Mouse (Mus musculus): ENCODE results near the gene Fam19a1. TPM values are rescaled to one million over a fixed set of nuclear protein-coding genes. Genes with fewer than 3 reads are reported as not detected.

Gene Fam19a1
- polyA plus RNA-seq, 1 experiment from 2014 or later: 3.3 TPM

DNA sequence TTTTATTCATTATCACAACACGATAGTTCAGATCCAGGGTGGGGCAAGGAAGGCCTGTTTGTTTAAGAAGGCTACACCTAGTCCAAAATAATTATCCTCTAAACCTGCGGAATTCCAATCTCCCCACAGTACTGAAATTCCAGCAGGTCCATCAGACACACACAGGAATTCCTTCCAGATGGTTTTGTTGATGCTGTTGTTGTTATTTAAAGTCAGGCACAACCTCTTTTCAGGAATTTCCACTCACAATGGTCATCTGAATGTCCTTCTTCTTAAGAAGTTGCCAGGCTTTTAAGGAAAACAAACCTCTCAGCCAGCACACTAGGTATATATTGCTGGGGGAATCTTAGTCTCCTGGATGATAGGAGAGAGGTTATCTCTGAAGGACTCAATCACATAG lies 174.4 kb downstream of the Fam19a1 start:
- Histone ChIP-seq H3K9ac (replicated peaks; ENCODE audit: low read length) (no peak overlapping the region), H3K4me2 (replicated peaks; ENCODE audit: low read depth, low read length) (no peak overlapping the region), H3K9me3 (ENCODE audit: low read length) (no peaks in the 10 kb centered on the region), H3K4me1 (ENCODE audit: insufficient read depth, low read length) (no peaks in the 10 kb centered on the region), H3K27ac (ENCODE audit: low read length) (no peak overlapping the region), H3K36me3 (ENCODE audit: insufficient read depth, low read length) (no peaks in the 10 kb centered on the region), H3K27me3 (ENCODE audit: insufficient read depth, low read length) (no peaks in the 10 kb centered on the region), H3K4me3 (ENCODE audit: low read length) (no peak overlapping the region)
- WGBS: 71% methylated on average over 2 of the region's 2 CpGs
- no peak for ATAC-seq (ENCODE audit: low FRiP score, low TSS enrichment)

DNA sequence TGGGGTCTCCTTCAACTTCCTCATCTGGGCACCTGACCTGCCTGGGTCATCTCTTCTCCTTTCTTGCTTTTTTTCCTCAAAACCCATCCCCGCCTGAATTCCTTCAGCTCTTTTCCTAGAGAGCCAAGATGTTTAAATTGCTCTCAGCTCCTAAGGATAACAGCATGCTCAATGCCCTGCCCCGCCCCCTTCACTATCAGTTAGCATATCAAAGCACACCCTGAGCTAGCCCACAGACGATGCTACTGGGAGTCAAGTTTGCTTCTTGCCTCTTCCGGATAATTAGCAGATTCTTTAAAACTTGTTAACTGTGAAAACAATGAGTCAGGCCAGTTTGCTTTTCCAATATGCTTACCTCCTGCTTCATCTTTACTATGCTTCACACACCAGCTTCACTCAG lies 176.7 kb downstream of the Fam19a1 start:
- Histone ChIP-seq H3K27ac (ENCODE audit: low read length) (no peak overlapping the region), H3K9me3 (ENCODE audit: low read length) (no peaks in the 10 kb centered on the region), H3K4me1 (ENCODE audit: insufficient read depth, low read length) (no peaks in the 10 kb centered on the region), H3K27me3 (ENCODE audit: insufficient read depth, low read length) (no peaks in the 10 kb centered on the region), H3K36me3 (ENCODE audit: insufficient read depth, low read length) (no peaks in the 10 kb centered on the region), H3K4me3 (ENCODE audit: low read length) (no peak overlapping the region), H3K9ac (replicated peaks; ENCODE audit: low read length) (no peak overlapping the region), H3K4me2 (replicated peaks; ENCODE audit: low read depth, low read length) (no peak overlapping the region)
- 36% methylated on average over 4 of the region's 4 CpGs for WGBS
- ATAC-seq (ENCODE audit: low FRiP score, low TSS enrichment): no peak

- no peaks in the 10 kb centered on the region for H3K4me1 ChIP-seq (ENCODE audit: insufficient read depth, low read length)
- ATAC-seq (ENCODE audit: low FRiP score, low TSS enrichment): no peak
- H3K4me2 ChIP-seq (replicated peaks; ENCODE audit: low read depth, low read length): no peak overlapping the region
- 82% methylated on average over 2 of the region's 2 CpGs for WGBS
- no peak overlapping the region for H3K27ac ChIP-seq (ENCODE audit: low read length)
- no peaks in the 10 kb centered on the region for H3K9me3 ChIP-seq (ENCODE audit: low read length)
- H3K9ac ChIP-seq (replicated peaks; ENCODE audit: low read length): no peak overlapping the region
- H3K36me3 ChIP-seq (ENCODE audit: insufficient read depth, low read length): no peaks in the 10 kb centered on the region
- no peak overlapping the region for H3K4me3 ChIP-seq (ENCODE audit: low read length)
- H3K27me3 ChIP-seq (ENCODE audit: insufficient read depth, low read length): no peaks in the 10 kb centered on the region
Measured at GRCm38 (mm10) chr6:96347491-96347890, 234.5 kb downstream of the Fam19a1 start.

GRCm38 (mm10) chr6:96349446-96350025 lies 236.6 kb downstream of the Fam19a1 start:
- no peaks in the 10 kb centered on the region for H3K36me3 ChIP-seq (ENCODE audit: insufficient read depth, low read length)
- no peak overlapping the region for H3K27ac ChIP-seq (ENCODE audit: low read length)
- no peak overlapping the region for H3K9ac ChIP-seq (replicated peaks; ENCODE audit: low read length)
- H3K9me3 ChIP-seq (ENCODE audit: low read length): no peaks in the 10 kb centered on the region
- 85% methylated on average over 7 of the region's 7 CpGs for WGBS
- H3K4me2 ChIP-seq (replicated peaks; ENCODE audit: low read depth, low read length): no peak overlapping the region
- H3K4me3 ChIP-seq (ENCODE audit: low read length): no peak overlapping the region
- H3K27me3 ChIP-seq (ENCODE audit: insufficient read depth, low read length): no peaks in the 10 kb centered on the region
- no peak for ATAC-seq (ENCODE audit: low FRiP score, low TSS enrichment)
- no peaks in the 10 kb centered on the region for H3K4me1 ChIP-seq (ENCODE audit: insufficient read depth, low read length)

DNA sequence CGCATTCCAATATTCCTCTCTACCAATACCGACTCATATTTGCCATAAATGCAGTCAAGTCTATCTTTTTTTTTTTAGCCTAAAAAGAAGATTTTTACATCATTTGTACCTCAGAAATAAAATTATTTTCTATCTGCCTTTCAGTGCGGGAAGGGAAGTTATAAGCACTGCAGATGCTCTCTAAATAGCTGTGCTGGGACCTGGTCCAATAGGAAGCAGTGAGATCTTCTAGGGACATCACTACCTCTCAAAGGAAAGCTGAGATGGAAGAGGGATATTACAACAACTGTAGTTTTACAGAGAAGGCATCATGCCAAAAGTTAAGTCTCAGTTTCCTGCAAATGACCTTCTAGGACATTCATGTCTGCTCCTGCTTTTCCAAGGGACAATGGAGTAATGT lies 256.6 kb downstream of the Fam19a1 start:
- Histone ChIP-seq H3K36me3 (ENCODE audit: insufficient read depth, low read length) (no peaks in the 10 kb centered on the region), H3K4me2 (replicated peaks; ENCODE audit: low read depth, low read length) (no peak overlapping the region), H3K9me3 (ENCODE audit: low read length) (no peaks in the 10 kb centered on the region), H3K4me3 (ENCODE audit: low read length) (no peak overlapping the region), H3K4me1 (ENCODE audit: insufficient read depth, low read length) (no peaks in the 10 kb centered on the region), H3K27ac (ENCODE audit: low read length) (no peak overlapping the region), H3K27me3 (ENCODE audit: insufficient read depth, low read length) (no peaks in the 10 kb centered on the region), H3K9ac (replicated peaks; ENCODE audit: low read length) (no peak overlapping the region)
- no peak for ATAC-seq (ENCODE audit: low FRiP score, low TSS enrichment)
- 91% methylated on average over 3 of the region's 3 CpGs for WGBS

- H3K4me3 ChIP-seq (ENCODE audit: low read length): no peak overlapping the region
- 93% methylated on average over 6 of the region's 6 CpGs for WGBS
Measured at GRCm38 (mm10) chr6:96372848-96373247, 259.9 kb downstream of the Fam19a1 start.

DNA sequence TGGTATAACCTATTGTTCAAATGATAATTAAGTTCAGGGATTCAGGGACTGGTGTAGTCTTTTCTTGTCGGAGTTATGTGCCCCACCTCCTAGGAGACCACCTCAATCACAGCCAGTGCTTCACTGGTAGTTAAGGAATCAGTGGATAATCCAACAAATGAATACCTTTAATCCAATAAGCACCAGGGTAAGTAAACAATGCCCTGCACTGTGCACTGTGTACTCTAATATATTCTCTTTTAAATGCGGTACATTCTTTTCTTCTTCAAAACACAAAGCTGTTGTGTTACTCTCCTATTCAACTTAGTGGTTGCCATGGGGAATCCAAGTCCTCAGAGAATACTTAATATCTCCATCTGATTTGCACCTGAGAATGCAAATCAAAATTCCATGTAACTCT lies 260.3 kb downstream of the Fam19a1 start:
- Histone ChIP-seq H3K4me2 (replicated peaks; ENCODE audit: low read depth, low read length) (no peak overlapping the region), H3K9ac (replicated peaks; ENCODE audit: low read length) (no peak overlapping the region), H3K27ac (ENCODE audit: low read length) (no peak overlapping the region), H3K9me3 (ENCODE audit: low read length) (no peaks in the 10 kb centered on the region), H3K27me3 (ENCODE audit: insufficient read depth, low read length) (no peaks in the 10 kb centered on the region), H3K36me3 (ENCODE audit: insufficient read depth, low read length) (no peaks in the 10 kb centered on the region), H3K4me3 (ENCODE audit: low read length) (no peak overlapping the region), H3K4me1 (ENCODE audit: insufficient read depth, low read length) (no peaks in the 10 kb centered on the region)
- WGBS: 87% methylated on average over 2 of the region's 2 CpGs
- no peak for ATAC-seq (ENCODE audit: low FRiP score, low TSS enrichment)

More at GRCm38 (mm10) chr6:96372848-96373247, 259.9 kb downstream of the Fam19a1 start:
- H3K27me3 ChIP-seq (ENCODE audit: insufficient read depth, low read length): no peaks in the 10 kb centered on the region
- no peak overlapping the region for H3K9ac ChIP-seq (replicated peaks; ENCODE audit: low read length)
- H3K9me3 ChIP-seq (ENCODE audit: low read length): no peaks in the 10 kb centered on the region
- no peaks in the 10 kb centered on the region for H3K36me3 ChIP-seq (ENCODE audit: insufficient read depth, low read length)
- H3K4me1 ChIP-seq (ENCODE audit: insufficient read depth, low read length): no peaks in the 10 kb centered on the region
- no peak overlapping the region for H3K27ac ChIP-seq (ENCODE audit: low read length)
- no peak overlapping the region for H3K4me2 ChIP-seq (replicated peaks; ENCODE audit: low read depth, low read length)
- ATAC-seq (ENCODE audit: low FRiP score, low TSS enrichment): no peak

DNA sequence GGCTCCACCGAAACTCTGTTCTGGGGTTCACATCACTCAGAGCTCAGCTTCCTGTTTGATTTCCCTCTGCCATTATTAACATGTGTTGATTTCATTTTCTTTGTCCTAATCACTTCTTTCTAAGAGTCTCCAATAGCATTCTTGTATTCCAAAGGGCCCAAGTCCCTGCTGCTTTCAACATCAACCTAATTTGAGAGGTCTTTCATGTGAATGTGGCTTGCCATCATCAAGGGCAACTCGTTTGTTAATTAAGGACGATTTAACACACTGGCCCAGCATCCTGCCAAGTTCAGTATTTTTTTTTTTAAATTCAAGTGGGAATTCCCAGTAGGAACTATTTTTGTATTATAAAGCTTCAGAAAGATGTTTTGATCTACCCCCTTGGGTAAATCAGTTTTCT lies 263.8 kb downstream of the Fam19a1 start:
- no peak for ATAC-seq (ENCODE audit: low FRiP score, low TSS enrichment)
- Histone ChIP-seq H3K9me3 (ENCODE audit: low read length) (no peaks in the 10 kb centered on the region), H3K27ac (ENCODE audit: low read length) (no peak overlapping the region), H3K4me2 (replicated peaks; ENCODE audit: low read depth, low read length) (no peak overlapping the region), H3K36me3 (ENCODE audit: insufficient read depth, low read length) (no peaks in the 10 kb centered on the region), H3K9ac (replicated peaks; ENCODE audit: low read length) (no peak overlapping the region), H3K4me3 (ENCODE audit: low read length) (no peak overlapping the region), H3K27me3 (ENCODE audit: insufficient read depth, low read length) (no peaks in the 10 kb centered on the region), H3K4me1 (ENCODE audit: insufficient read depth, low read length) (no peaks in the 10 kb centered on the region)
- 71% methylated on average over 3 of the region's 3 CpGs for WGBS

DNA sequence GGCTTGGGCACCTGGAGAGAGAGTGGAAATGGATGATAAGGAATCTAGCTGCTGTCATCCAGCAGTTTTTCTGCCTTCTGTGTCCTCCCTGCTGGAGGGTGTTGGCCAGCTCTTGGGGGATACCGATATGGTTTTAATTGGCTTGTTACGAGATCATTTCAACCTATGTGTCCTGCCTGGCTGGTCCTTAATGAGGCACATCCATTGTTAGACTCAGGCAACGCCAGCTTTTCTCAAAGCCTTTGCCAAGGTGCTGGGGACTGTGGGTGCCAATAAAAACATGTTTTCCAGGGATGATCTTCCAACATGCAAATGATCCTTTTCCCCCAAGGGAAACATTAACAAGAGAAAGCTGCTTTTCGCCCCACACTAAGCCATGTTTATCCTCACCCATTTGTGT lies 266.3 kb downstream of the Fam19a1 start:
- Histone ChIP-seq H3K4me2 (replicated peaks; ENCODE audit: low read depth, low read length) (no peak overlapping the region), H3K36me3 (ENCODE audit: insufficient read depth, low read length) (no peaks in the 10 kb centered on the region), H3K27ac (ENCODE audit: low read length) (no peak overlapping the region), H3K4me3 (ENCODE audit: low read length) (no peak overlapping the region), H3K9ac (replicated peaks; ENCODE audit: low read length) (no peak overlapping the region), H3K9me3 (ENCODE audit: low read length) (no peaks in the 10 kb centered on the region), H3K27me3 (ENCODE audit: insufficient read depth, low read length) (no peaks in the 10 kb centered on the region), H3K4me1 (ENCODE audit: insufficient read depth, low read length) (no peaks in the 10 kb centered on the region)
- no peak for ATAC-seq (ENCODE audit: low FRiP score, low TSS enrichment)
- WGBS: 53% methylated on average over 4 of the region's 4 CpGs

- no peaks in the 10 kb centered on the region for H3K36me3 ChIP-seq (ENCODE audit: insufficient read depth, low read length)
- H3K4me2 ChIP-seq (replicated peaks; ENCODE audit: low read depth, low read length): no peak overlapping the region
- H3K9me3 ChIP-seq (ENCODE audit: low read length): no peaks in the 10 kb centered on the region
- H3K9ac ChIP-seq (replicated peaks; ENCODE audit: low read length): no peak overlapping the region
- no peaks in the 10 kb centered on the region for H3K4me1 ChIP-seq (ENCODE audit: insufficient read depth, low read length)
- 66% methylated on average over 1 of the region's 1 CpGs for WGBS
- H3K27me3 ChIP-seq (ENCODE audit: insufficient read depth, low read length): no peaks in the 10 kb centered on the region
- ATAC-seq (ENCODE audit: low FRiP score, low TSS enrichment): no peak
- H3K27ac ChIP-seq (ENCODE audit: low read length): no peak overlapping the region
- no peak overlapping the region for H3K4me3 ChIP-seq (ENCODE audit: low read length)
Measured at GRCm38 (mm10) chr6:96384441-96384840, 271.5 kb downstream of the Fam19a1 start.

Data from kidney, embryonic 16.5 days (tissue).